Mouse (Mus musculus) adrenal gland, postnatal 25 days (tissue): ENCODE results near the gene Txlna. TPM values are rescaled to one million over a fixed set of nuclear protein-coding genes. Genes with fewer than 3 reads are reported as not detected.
A peak's percentile ranks its signal among the peaks of the same experiment; 100 is the strongest.

ENCODE experiments used
- DNase-seq: peaks from one replicate; pipeline ENCODE4 v3.0.0; 2021; ENCODE audit warnings: mixed read lengths
- total RNA-seq: library from RNA; stranded (reverse); gene quantifications from 2 replicates; pipeline ENCODE4 v1.2.3, GENCODE M21; 2021

The Txlna gene
- total RNA-seq, 1 experiment from 2014 or later = 76.6 TPM

GRCm38 (mm10) chr4:129625029-129625370, 15.9 kb downstream of the Txlna start:
- peak; percentile 60 for DNase-seq

- DNase-seq = peak; percentile 79
Measured at GRCm38 (mm10) chr4:129624281-129625028, 16.4 kb downstream of the Txlna start.

- DNase-seq = no peak
Measured at GRCm38 (mm10) chr4:129623681-129624091, 17.2 kb downstream of the Txlna start, which contains the start of gene Ccdc28b. TSS of gene Ccdc28b (minus strand) at chr4:129623947.

GRCm38 (mm10) chr4:129622803-129623535, 17.9 kb downstream of the Txlna start:
- no peak for DNase-seq

- DNase-seq = no peak
Measured at GRCm38 (mm10) chr4:129622120-129622802, 18.6 kb downstream of the Txlna start.

- DNase-seq = no peak
Measured at GRCm38 (mm10) chr4:129621283-129621841, 19.5 kb downstream of the Txlna start.

- no peak for DNase-seq
Measured at GRCm38 (mm10) chr4:129620419-129621282, 20.2 kb downstream of the Txlna start.

- peak; percentile 97 for DNase-seq
Measured at GRCm38 (mm10) chr4:129618786-129619691, 21.8 kb downstream of the Txlna start, which contains the start of gene Iqcc. TSS of gene Iqcc (minus strand) at chr4:129619099.

- no peak for DNase-seq
Measured at GRCm38 (mm10) chr4:129618031-129618430, 22.8 kb downstream of the Txlna start.

- DNase-seq = no peak
Measured at GRCm38 (mm10) chr4:129617121-129617641, 23.7 kb downstream of the Txlna start.

GRCm38 (mm10) chr4:129616631-129617030, 24.2 kb downstream of the Txlna start:
- DNase-seq = no peak

- no peak for DNase-seq
Measured at GRCm38 (mm10) chr4:129615801-129616290, 25.0 kb downstream of the Txlna start.

- DNase-seq = no peak
Measured at GRCm38 (mm10) chr4:129614093-129614492, 26.8 kb downstream of the Txlna start, which contains the start of gene Dcdc2b. TSS of gene Dcdc2b (minus strand) at chr4:129614257.

GRCm38 (mm10) chr4:129610472-129610871, 30.4 kb downstream of the Txlna start:
- DNase-seq = no peak

GRCm38 (mm10) chr4:129610026-129610425, 30.8 kb downstream of the Txlna start:
- no peak for DNase-seq

- no peak for DNase-seq
Measured at GRCm38 (mm10) chr4:129609139-129609631, 31.7 kb downstream of the Txlna start.

GRCm38 (mm10) chr4:129608426-129609025, 32.3 kb downstream of the Txlna start:
- DNase-seq = peak; percentile 69

GRCm38 (mm10) chr4:129600233-129601158, 40.4 kb downstream of the Txlna start, which contains the start of the genes Eif3i and Tmem234:
TSS of gene Eif3i (minus strand) at chr4:129600648.
TSS of gene Tmem234 (plus strand) at chr4:129600668.
- DNase-seq = peak; percentile 82
